Mouse (Mus musculus): ENCODE data around the gene Misp.

GRCm38 (mm10) chr10:79865189-79865601 is 44.4 kb downstream of the Misp start:
- no peak for TF ChIP-seq POLR2A (IDR thresholded peaks at IDR 0.05; ENCODE audit: low read depth, low read length)
- no peak for TF ChIP-seq CTCF (IDR thresholded peaks at IDR 0.05; ENCODE audit: extremely low read depth, insufficient read length, insufficient replicate concordance, low read depth, low read length)
